Mouse (Mus musculus) gastrocnemius, adult 2 months (tissue): ENCODE measurements around the gene Cyp4f40. TPM values are rescaled to one million over a fixed set of nuclear protein-coding genes. Genes with fewer than 3 reads are reported as not detected.
A peak's percentile ranks its signal among the peaks of the same experiment; 100 is the strongest.
"Not testable (repeated sequence)": the region's sequence is repeated elsewhere in the genome, so short reads cannot be mapped to it uniquely, and the experiment has no call there.

Source experiments
- DNase-seq: peaks from one replicate; pipeline ENCODE4 v3.0.0; 2022
- H3K27ac ChIP-seq: fragments of 200-600 bp; 2 replicates; pipeline ENCODE4 v1.8.1; 2022; ENCODE audit warnings: mild to moderate bottlenecking
- H3K4me3 ChIP-seq: fragments of 200-600 bp; 2 replicates; pipeline ENCODE4 v1.8.1; 2022; ENCODE audit warnings: mild to moderate bottlenecking, moderate library complexity
- CTCF ChIP-seq: fragments of 200-600 bp; IDR thresholded peaks from 2 replicates; pipeline ENCODE4 v1.8.1; 2022; ENCODE audit warnings: antibody characterized with exemption, mild to moderate bottlenecking, moderate library complexity
- intact Hi-C: fragments of 180-260 bp; cut with DNase I; formaldehyde crosslinking; loops from one replicate; pipeline ENCODE4 v1.15.1; 2025
- total RNA-seq, 2 experiments: library from RNA; stranded (reverse); gene quantifications; 2 replicates each; pipeline ENCODE4 v1.2.3; 2021

Cyp4f40 gene
- total RNA-seq, 2 experiments from 2014 or later, result not detected

DNA sequence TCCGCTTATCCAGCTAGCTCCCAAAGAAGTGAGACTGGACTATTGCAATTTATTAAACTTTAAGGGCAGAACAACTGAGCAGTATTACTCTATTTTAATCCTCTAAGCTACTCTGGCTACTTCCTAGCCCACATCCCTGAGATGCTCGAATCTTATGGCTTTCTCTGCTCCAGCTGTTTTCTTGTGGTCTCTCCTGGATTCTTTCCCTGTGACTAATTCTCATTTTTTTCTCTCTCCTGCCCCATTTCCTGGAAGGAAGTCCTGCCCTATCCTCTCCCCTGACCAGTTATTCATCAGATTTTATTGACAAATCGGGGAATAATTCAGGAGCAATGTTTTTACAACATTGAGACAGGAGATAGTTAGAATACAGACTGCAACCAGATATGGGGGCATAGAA, 1.7 kb upstream of the Cyp4f40 start:
- no peak for TF ChIP-seq CTCF
- Histone ChIP-seq H3K27ac (no peak overlapping the region), H3K4me3 (no peak overlapping the region)
- intact Hi-C loops, result no loop called here
- DNase-seq, result no peak

DNA sequence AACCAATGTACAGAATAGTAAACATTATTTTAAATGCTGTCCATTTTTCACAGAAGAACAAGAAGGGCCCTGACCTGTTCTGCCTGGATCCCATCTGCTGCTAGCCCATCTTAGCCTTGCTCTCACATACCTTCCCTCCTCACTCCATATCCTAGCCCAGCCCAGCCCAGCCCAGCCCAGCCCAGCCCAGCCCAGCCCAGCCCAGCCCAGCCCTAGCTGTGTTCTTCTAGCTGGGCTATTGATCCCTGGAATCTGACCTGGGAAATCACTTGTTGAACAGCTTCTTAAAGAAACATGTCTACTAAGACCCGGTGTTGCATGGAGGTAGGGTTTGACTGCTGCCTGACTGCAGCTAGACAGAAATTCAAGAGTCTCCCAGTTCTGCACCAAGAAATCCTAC, 454 bp upstream of the Cyp4f40 start:
- H3K4me3 ChIP-seq, result no peak overlapping the region
- TF ChIP-seq CTCF, result no peak
- H3K27ac ChIP-seq, result no peak overlapping the region
- intact Hi-C loops, result no loop called here
- DNase-seq, result no peak

DNA sequence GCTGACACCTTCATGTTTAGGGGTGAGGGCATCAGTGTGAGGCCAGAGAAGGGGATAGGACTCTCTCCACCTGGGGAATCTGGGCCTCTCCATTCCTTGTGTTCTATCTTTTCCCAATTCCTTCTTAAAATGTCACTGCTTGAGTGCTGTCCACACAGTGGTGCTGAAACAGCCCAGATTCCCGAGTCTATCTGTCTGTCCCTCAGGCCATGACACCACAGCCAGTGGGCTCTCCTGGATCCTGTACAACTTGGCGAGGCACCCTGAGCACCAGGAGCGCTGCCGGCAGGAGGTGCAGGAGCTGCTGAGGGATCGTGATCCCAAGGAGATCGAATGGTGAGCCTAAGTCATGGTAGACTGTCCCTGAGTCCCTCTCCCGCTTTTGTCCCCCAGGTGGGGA, 15.3 kb downstream of the Cyp4f40 start:
- intact Hi-C loops, result no loop called here
- no peak for DNase-seq
- TF ChIP-seq CTCF, result no peak
- Histone ChIP-seq H3K27ac (no peak overlapping the region), H3K4me3 (no peak overlapping the region)

DNA sequence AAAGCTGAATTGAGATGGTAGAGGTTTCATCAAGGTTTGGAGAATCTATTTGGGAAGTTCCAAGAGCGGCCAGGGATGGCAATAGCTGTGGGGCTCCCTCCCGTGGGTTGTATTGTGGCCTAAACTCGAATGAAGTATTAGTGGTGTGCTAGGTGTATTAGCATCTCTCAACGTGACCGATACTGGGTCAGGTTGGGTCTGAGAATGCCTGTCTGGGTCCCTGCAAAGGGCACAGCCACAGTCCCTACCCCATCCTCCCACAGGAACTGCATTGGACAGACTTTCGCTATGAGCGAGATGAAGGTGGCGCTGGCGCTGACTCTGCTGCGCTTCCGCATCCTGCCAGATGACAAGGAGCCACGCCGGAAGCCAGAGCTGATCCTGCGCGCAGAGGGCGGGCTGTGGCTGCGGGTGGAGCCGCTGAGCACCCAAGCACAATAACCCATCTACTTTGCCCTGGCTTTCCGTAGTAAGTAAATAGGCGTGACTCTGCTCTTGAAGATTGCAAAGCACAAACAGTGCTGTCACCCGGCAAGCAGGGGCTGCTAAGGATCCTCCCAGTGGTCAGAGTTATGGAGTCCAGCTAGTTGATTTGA, 17.4 kb downstream of the Cyp4f40 start:
- DNase-seq, result no peak
- no peak for TF ChIP-seq CTCF
- H3K27ac ChIP-seq, result no peak overlapping the region
- intact Hi-C loops, result no loop called here
- no peak overlapping the region for H3K4me3 ChIP-seq

DNA sequence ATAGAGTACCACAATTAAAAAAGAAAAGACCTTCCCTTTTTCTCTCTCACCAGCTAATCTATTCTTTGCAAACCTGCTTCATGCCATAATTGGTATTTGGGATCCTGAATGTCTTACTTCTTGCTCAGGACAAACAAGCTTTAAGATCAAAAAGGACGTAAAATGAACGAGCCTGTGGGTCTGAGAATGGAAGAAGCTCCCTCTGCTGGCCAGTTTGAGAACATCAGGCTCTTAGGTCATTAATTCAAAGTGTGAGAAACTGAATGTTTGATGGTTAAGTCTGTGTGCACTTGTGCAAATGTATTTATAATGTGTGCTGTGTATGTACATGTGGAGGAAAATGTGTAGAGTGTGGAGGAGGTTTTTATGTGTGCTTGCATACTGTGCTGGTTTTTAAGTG, 21.7 kb downstream of the Cyp4f40 start:
- intact Hi-C loops, result loop anchor here (1.0 kb wide), 1 partner anchor 152 kb away; no protein-coding TSS in a partner anchor
- DNase-seq, result peak; percentile 29
- TF ChIP-seq CTCF, result peak; percentile 78
- no peak overlapping the region for H3K27ac ChIP-seq
- no peak overlapping the region for H3K4me3 ChIP-seq

DNA sequence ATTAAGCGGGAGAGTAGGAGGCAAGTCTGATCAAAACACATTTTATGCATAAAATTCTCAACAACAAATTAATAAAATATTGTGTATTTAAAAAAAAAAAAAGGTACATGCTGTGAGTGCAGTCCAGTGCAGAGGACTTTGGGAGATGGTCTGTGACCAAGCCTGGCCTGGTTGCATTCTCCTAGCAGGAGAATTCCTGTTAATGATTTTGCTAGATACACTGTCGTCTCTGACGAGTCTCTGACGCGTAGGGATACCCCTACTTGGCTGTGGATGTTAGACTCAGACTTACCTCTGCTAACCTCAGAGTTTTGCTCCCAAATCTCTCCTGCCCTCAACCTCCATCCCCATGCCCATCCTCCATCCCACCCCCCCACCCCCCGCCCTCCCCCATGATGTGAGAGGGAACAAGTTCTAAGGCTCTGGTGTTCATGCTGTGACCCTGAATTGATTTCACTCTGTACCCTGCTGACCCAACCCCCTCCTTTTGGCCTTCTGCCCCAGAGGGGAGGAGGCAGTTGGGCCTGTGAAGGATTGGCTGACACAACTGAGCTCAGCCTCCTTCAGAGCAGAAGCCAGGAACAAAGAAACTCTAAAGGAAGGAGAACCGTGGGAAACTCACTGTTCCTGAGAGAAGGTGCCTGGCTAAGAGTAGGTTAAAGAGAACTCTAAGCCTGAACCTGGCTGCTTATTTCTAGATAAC, 26.5 kb downstream of the Cyp4f40 start, which contains the start of gene Cyp4f15:
Gene Cyp4f15 (plus strand): TSS at position 580 of the 703 bp plus-strand sequence.
- Histone ChIP-seq H3K27ac (no peak within 1 kb of the TSS), H3K4me3 (no peak within 1 kb of the TSS)
- TF ChIP-seq CTCF, result no peak
- no peak for DNase-seq
- intact Hi-C loops, result no loop called here

DNA sequence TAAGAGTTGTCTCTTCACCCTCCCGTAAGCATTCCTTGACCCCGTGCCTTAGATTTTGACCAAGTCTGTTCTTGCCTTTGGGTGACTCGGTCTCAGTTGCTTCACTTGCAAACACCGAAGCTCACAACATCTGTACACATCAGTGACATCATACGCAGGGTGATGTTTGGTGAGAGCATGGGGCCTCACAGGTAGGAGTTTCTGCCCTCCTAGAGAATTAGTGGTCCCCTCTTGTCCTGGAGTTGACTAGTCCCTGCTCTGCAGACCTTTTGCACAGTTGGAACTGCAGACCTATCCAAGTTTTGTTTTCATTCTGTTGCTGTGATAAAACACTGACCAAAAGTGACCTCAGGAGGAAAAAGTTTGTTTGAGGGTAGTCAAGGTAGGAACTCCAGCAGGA, 28.0 kb downstream of the Cyp4f40 start:
- no peak for TF ChIP-seq CTCF
- DNase-seq, result no peak
- no peak overlapping the region for H3K4me3 ChIP-seq
- intact Hi-C loops, result no loop called here
- no peak overlapping the region for H3K27ac ChIP-seq

DNA sequence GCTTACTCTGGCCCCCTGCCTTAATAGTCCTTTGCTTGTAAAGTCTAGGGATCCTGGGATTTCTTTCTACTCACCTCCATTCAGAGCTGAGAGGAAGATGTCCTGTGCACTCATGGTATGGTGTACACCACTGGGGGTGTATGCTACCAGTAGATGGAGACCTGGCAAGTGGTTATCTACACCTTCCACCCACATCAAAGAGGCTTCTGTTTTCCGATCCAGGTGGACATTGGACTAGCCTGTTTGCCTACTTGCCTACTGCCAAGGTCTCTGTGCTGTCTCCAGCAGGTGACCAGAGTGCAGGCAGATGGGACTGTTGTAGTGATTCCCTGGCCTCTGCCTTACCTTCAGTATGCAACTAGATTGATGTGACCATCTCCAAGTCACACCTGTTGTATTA, 32.3 kb downstream of the Cyp4f40 start:
- TF ChIP-seq CTCF, result no peak
- no peak for DNase-seq
- H3K4me3 ChIP-seq, result no peak overlapping the region
- intact Hi-C loops, result no loop called here
- no peak overlapping the region for H3K27ac ChIP-seq

DNA sequence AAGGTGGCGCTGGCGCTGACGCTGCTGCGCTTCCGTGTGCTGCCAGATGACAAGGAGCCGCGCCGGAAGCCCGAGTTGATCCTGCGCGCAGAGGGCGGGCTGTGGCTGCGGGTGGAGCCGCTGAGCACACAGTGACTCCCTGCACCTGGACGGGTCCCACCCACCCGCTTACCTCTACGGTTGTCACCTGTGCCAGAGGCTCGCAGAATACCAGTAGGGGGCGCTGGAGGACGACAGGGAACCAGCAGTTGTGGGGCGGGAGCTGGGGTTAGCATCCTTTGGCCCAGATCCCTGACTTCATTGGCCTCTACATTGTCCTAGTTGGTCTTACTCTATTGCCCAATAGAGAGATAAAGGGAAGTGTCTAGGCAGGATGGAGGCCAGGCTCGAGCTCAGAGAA, 44.1 kb downstream of the Cyp4f40 start:
- peak; percentile 29; the same call in 1 of the 2 replicates for TF ChIP-seq CTCF
- Histone ChIP-seq H3K27ac (no peak overlapping the region), H3K4me3 (no peak overlapping the region)
- peak; percentile 23 for DNase-seq
- intact Hi-C loops, result no loop called here

DNA sequence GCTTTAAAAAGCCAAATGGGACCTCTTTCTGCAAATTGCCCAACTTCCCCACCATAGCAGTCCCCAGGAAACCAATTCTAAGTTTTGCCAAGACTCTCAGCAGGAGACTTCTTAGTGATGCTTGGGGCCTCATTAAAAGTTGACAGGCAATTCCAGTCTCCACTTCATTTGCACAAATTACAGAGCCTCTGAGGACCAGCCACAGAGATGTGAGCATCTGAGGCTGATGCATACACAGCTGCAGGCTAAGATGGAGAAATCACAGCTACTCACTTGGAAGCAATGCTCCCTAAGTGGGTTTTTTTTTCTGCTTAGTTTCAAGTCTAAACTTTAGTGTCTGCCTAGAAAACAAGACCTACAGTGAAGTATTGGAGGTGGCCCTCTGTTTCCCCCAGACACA, 51.8 kb downstream of the Cyp4f40 start:
- intact Hi-C loops, H3K4me3 ChIP-seq, H3K27ac ChIP-seq, DNase-seq: not testable (repeated sequence)

DNA sequence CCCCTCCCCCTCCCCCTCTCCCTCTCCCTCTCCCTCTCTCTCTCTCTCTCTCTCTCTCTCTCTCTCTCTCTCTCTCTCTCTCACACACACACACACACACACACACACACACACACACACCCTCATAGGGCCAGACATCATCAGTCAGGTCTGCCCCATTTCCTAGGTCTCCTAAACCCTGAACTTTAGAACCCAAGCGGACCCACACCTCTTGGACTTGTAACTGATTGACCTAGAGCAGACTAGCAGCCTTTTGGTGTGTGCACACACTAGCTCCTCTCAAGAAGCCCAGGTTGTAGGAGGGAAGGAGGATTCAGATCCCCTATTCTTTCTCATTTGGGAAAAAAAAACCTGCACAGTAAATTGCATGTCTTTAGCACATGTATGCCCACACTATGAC, 63.5 kb downstream of the Cyp4f40 start:
- H3K27ac ChIP-seq, intact Hi-C loops, H3K4me3 ChIP-seq, DNase-seq: not testable (repeated sequence)

DNA sequence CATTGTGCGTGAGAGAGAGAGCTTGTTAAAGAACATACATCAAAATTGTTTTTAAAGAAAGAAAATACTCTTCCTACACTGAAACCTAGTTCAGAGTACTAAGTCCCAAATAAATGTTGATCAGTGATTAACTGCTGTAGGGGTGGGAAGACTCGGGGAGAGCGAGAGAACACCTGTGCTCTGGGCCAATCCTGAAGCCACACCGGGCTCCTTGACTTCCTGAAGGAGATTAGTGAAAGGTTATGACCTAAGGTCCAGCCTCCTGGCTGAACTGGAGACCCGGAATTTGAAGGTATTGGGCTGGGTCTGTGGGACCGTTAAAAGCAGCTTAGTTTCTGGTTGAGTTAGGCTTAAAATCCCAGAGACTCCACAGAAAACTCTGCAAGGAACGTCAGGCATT, 64.1 kb downstream of the Cyp4f40 start:
- Histone ChIP-seq H3K27ac (no peak overlapping the region), H3K4me3 (no peak overlapping the region)
- DNase-seq, result no peak
- no peak for TF ChIP-seq CTCF
- intact Hi-C loops, result no loop called here

DNA sequence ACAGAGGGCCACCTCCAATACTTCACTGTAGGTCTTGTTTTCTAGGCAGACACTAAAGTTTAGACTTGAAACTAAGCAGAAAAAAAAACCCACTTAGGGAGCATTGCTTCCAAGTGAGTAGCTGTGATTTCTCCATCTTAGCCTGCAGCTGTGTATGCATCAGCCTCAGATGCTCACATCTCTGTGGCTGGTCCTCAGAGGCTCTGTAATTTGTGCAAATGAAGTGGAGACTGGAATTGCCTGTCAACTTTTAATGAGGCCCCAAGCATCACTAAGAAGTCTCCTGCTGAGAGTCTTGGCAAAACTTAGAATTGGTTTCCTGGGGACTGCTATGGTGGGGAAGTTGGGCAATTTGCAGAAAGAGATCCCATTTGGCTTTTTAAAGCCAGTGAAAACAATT, 67.7 kb downstream of the Cyp4f40 start:
- DNase-seq, intact Hi-C loops, H3K4me3 ChIP-seq, H3K27ac ChIP-seq: not testable (repeated sequence)

Other genes with a start within 250 kb of the Cyp4f40 start
- not detected for gene Pglyrp2, start 234.7 kb upstream of the Cyp4f40 start, total RNA-seq
- gene Cyp4f39, start 206.2 kb upstream of the Cyp4f40 start, total RNA-seq, result 1 to 10 TPM in 1 of 2 experiments, under 1 TPM in 1; 0.33 to 2.3 TPM
- gene Cyp4f17, start 152.8 kb upstream of the Cyp4f40 start, total RNA-seq, result 1 to 10 TPM; 1.5 to 2.2 TPM
- gene Cyp4f16, start 122.3 kb upstream of the Cyp4f40 start, total RNA-seq, result 1 to 10 TPM; 1.1 to 2.3 TPM
- not detected for gene Cyp4f37, start 37.6 kb upstream of the Cyp4f40 start, total RNA-seq
- gene Cyp4f15, start 26.7 kb downstream of the Cyp4f40 start, total RNA-seq, result not detected
- 10 to 100 TPM; 25.0 to 25.9 TPM for gene Zfp871, start 129.4 kb downstream of the Cyp4f40 start, total RNA-seq
- under 1 TPM; 0.26 to 0.28 TPM for gene Zfp811, start 151.0 kb downstream of the Cyp4f40 start, total RNA-seq
- gene Zfp799, start 171.4 kb downstream of the Cyp4f40 start, total RNA-seq, result 1 to 10 TPM; 5.6 to 7.4 TPM
- gene Zfp870, start 232.7 kb downstream of the Cyp4f40 start, total RNA-seq, result 1 to 10 TPM; 6.7 to 8.5 TPM